Mouse (Mus musculus) CH12F3 (cell line): ENCODE measurements around the gene Cggbp1.

Experiments used
- in situ Hi-C: fragments of 300-500 bp; cut with MboI; formaldehyde crosslinking; loops from 2 replicates; pipeline ENCODE4 v1.14.3; 2020; ENCODE audit warnings: low sequenced_read_pairs

The Cggbp1 gene

DNA sequence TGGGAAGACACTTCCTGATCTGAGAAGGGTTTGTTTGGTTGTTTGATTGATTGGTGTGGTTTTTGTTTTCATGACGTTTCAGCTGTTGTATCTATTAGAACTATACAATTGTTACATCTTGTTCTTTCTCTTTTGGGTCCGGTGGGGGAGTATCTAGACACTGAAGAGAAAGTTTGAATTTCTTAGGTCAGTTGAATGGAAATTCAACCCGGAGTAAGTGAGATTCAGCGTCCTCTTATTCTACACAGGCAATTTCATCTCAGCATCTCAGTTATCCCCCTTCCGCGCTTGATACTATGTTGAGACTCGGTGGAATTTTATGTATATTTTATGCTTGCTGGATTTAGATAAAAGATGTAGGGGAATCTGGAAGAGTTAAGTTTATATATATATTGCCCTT is 21.0 kb downstream of the Cggbp1 start:
- in situ Hi-C loops = no loop called here

DNA sequence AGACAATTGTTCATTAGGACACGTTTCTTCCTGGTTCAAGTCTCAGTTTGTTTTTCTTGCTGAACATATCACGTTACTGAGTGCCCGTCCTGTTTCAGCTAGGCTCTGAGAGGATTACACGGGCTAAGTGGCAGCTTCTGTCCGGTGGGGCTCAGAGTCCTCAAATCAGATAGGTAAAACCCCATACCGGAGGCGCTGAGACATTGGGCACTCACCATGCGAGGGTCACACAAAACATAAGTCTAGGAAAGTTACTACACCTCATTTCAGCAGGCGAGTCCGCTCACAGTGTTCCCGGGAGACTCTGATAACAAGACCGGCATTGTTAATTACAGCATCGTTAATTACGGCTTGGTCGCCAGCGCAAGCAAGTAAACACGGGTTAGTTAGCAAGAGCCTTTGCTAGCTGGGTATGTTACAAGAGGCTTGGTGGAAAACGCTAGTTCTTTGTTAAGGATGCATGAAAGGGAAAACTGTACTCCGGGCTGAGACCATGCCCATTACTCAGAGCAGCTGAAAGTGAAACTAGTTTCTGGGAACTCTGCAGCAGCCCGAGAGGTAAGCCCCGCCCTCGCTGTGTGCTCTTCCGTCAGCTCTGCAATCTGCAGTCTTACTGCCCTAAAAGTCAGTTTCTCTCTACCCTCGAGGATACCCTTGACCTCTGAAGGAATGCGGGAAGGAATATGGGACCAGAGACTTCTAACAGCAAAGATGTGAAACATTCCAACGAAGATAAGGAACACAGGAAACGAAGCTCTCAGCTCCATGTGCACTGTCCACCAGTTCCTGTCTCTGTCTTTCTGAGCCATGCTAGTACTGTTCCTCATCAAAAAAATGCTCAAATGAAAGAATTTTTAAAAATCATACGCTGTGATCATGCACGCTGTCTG is 21.9 kb downstream of the Cggbp1 start:
- in situ Hi-C loops = no loop called here

DNA sequence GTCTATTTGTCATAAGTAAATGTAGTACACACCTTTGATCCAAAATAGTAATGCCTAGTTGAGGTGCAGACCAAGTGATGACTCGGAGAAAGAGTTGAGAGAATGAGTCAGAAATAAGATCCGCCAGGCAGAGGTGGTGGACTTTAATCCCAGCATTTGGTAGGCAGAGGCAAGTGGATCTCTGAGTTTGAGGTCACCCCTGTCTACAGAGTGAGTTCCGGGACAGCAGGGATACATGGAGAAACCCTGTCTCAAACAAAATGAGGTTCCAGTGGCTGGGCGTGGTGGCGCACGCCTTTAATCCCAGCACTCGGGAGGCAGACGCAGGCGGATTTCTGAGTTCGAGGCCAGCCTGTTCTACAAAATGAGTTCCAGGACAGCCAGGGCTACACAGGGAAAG is 23.6 kb downstream of the Cggbp1 start:
- in situ Hi-C loops = no loop called here

DNA sequence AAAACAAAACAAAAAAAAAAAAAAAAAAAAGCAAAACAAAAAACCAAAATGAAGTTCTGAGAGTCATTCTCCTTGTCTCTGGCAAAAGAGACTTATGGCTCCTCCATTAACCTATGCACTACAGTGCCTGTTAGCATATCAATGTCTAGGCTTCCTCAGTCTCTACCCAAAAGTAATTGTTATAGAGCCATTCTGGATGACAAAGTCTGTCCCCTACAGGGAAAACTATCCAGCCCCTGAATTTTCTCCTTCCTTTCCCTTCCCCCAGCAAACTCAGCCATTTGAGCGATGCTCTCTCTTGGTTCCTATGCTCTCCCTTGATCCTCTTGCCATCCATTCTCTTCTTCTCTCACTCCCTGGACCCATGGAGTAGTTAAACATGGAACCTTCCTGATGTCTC is 24.0 kb downstream of the Cggbp1 start:
- in situ Hi-C loops = no loop called here

DNA sequence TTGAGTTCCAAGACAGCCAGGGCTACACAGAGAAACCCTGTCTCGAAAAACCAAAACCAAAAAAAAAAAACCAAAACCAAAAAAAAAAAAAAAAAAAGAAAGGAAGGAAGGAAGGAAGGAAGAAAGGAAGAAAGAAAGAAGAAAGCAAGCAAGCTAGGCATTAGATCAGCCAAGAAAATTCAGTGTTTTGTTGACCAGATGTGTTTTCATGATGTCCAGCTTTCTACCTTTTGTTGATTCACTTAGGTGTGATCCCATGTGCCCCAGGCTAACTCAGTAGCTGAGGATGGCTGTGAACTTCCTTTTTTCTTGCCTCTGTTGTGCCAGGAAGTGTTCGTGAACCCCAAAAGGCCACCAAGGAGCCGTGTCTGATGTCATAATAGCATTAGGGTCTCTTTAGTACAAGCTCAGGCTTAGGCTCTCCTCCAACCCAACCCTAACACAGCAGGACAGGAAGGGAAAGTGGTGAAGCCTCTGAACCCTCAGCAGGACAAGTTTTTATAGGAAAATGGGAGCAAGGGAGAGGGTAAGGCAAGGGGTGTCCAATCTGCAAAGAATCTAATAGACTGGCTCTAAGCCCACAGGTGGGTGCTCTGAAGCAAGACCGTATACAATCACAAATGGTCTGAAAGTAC is 25.0 kb downstream of the Cggbp1 start:
- in situ Hi-C loops = no loop called here

DNA sequence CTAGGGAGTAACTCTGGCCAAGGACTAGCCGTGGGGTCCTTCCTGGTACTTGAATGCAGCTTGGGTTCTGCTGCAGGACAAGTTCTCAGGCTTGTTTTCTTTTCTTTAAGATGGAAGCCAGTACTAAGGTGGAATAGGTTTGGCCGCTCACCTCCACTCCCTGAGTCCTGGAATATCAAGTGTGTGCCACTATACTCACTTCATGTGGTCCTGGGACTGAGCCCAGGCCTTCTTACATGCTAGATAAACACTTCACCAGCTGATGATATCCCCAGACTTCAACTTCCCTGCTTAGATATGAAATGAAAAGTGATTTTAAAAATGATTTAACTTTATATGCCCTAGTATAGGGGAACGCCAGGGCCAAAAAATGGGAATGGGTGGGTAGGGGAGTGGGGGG is 25.5 kb downstream of the Cggbp1 start:
- in situ Hi-C loops = no loop called here

DNA sequence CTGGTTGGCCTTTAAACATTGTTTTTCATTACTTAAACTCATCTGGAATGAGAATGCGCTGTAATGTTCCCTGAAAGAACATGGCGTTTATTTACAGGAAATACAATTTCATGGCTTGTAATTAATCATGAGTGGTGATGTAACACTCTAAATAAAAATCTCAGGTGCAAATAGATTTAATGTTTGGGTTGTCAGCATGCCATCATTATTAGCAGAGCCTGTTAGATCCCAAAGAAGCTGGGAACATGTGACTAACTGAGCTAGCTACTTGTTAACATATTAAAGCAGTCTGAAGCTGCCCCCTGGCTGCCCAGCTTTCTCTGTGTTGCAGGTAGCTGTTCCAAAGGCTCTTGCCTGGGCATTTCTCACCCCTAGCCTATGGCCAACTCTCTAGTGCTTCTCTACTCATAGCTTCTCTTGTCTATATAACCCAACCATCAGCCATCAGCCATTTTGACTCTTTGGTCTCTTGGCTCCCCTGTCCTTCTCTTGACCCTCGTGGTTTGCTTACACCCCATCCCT is 26.9 kb downstream of the Cggbp1 start:
- in situ Hi-C loops = no loop called here

DNA sequence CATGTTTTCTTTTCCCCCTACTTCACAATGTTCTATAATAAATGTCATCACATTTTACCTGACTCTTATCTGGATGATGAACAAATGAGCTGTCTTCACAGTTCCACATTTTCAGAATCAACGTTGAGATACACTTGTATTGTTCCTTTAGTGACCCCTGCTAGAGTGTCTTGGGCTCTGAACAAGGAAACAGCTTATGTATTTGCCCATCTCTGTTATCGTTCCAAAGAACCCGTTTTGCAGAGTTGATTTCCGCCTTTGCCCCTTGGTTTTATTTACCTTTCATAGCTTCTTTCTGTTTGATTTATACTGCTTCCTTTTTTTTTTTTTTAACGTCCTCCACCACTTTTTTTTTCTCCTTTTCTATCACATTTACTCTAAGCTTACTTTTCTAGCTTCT is 27.9 kb downstream of the Cggbp1 start:
- in situ Hi-C loops = no loop called here

DNA sequence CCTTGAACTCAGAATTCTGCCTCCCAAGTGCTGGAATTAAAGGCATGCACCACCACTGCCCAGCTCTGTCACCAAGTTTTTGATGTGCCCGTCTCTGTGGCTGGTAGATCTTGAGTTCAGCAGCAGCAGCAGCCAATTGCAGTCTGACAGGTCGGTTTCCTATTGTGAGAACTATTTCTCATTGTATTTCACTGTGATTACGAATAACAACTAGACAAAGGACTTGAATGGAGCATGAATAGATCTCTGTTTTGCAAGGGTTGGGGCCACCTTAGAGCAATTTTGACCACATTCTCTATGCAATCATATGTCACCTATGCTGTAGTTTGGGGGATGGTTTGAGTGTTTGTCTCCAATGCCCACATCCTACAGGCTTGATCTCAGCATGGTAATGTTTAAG is 29.2 kb downstream of the Cggbp1 start:
- in situ Hi-C loops = no loop called here

DNA sequence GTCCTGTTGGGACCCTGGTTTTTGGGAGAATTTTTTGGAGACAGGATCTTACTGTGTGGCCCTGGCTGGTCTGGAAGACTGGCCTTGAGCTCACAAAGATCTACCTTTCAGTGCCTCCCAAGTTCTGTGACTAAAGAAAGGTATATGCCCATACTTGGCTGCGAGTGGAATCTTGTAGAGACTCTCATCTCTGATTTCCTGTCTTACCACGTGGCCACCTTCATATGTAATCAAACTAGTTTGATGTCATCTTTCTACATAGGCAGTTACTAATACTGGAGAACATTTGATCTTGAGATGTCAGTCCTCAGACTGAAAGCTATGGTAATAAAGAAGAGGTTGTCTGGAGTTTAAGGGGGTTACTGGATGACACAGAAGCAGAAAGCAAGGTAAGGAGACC is 29.6 kb downstream of the Cggbp1 start:
- in situ Hi-C loops = no loop called here

DNA sequence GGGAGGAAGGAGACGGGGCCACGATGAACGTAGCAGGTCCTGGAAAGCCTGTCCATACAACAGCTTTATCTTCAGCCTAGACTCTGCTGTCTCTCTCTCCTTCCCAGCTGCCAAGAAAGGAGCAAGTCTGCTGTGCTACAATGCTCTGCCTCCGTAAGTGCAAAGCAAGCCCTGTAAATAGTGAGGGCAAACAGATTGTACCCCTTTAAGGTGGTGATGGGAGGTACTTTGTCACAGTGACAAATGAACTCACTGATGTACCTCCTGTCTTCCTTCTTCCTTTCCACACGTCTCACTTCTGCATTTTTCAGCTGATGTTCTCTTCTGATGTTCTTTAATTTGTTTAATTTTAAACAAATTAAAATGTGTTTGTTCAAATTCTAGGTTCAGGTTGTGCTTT is 32.1 kb downstream of the Cggbp1 start:
- in situ Hi-C loops = no loop called here

DNA sequence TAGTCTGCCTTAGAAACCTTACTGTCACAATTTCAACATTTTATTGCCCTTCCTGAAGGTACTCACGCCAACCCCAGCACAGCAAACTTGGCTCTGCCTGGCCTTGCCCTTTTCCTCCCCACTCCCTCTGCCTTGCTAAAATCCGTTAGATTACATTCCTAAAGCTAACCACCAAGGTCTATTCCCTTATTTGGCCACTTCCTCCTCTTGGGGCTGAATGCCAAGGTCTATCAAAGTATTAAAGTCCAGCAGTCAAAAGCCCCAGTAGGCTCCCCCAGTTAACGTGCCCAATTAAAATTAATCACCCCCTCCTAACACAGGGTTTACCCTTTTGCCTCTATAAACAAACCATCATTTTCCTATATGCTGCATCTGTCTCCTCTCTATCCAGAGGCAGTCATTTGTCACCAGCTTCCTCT is 32.6 kb downstream of the Cggbp1 start:
- in situ Hi-C loops = no loop called here

DNA sequence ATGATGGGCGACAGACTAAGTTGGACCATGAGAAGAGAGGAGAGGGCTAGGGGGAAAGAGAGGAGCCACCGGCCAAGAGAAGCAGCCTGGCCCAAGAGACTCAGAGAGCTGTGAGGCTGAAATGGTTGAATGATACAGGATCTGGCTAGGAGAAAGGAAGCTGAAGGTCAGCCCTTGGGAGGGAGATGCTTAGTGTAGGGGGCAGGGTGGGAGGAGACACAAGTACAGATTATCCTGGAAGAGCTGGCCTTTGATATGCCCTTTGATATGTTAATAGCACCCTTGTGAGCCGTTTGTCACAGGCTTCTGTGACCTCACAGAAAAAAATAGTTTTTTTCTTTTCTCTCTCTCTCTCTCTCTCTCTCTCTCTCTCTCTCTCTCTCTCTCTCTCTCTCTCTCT is 33.3 kb downstream of the Cggbp1 start:
- in situ Hi-C loops = no loop called here

DNA sequence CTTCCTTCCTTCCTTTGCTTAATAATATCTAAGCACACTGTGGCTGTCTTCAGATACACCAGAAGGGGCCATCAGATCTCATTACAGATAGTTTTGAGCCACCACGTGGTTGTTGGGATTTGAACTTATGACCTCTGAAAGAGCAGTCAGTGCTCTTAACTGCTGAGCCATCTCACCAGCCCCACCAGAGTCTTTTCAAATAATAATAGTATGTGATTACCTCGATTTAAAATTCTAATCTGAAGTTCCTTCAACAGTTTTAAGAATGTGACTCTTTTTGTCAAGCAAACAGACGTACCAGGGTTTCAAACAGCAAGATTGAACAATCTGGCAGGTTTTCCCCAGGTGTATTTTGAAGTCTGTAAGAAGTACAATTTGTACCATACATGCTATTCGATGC is 33.8 kb downstream of the Cggbp1 start:
- in situ Hi-C loops = no loop called here

DNA sequence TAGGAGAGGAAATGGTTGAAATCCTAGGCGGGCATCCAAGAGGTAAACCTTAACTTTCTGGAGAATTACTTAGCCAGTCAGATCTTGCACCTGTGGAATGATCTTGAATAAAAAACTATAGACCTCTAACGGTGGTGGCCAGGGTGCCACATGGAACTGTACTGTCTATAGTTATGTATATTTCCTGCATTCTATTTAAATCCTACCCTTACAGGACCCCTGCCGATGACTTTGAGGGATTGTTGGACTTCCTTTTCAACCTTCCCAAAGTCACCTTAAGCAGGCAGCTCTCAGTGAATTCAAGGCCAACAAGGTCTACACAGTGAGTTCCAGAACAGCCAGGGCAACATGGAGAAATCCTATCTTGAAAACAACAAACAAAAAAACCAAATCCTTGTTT is 37.7 kb downstream of the Cggbp1 start:
- in situ Hi-C loops = no loop called here

DNA sequence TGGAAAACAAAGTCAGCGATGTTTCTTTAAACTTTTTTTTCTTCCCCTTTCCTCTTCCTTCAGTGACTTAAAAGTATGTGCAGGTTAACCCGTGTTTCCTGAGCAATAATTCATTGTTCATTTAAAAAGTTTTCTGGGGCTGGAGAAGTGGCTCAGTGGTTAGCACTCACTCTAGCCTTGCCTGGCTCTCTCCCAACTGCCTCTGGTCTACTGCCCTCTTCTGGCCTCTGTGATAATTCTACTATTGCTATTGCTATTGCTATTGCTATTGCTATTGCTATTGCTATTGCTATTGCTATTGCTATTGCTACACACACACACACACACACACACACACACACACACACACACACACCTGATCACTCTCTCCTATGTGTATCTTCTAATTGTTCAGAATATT is 47.3 kb downstream of the Cggbp1 start:
- in situ Hi-C loops = no loop called here

DNA sequence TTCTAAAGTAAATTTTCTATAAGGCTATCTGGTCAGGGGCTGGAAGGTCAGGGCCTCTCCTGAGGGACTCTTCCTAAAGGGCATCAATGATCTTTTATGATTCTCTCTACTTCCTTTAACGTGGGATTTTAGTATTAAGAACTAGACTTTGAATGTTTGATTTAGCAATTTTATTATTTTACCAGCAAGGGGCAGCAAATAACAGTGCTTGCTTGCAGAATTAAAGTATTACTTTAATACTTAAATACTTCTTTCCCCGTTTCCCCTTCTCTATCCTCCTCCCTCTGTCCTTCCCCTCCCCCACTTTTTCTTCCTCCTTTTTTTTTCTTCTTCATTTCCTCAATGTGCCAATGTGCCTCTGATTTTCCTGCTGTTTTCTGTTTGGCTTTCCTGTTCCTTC is 51.5 kb downstream of the Cggbp1 start:
- in situ Hi-C loops = loop anchor here (25.0 kb wide), 1 partner anchor 584 kb away; no protein-coding TSS in a partner anchor

DNA sequence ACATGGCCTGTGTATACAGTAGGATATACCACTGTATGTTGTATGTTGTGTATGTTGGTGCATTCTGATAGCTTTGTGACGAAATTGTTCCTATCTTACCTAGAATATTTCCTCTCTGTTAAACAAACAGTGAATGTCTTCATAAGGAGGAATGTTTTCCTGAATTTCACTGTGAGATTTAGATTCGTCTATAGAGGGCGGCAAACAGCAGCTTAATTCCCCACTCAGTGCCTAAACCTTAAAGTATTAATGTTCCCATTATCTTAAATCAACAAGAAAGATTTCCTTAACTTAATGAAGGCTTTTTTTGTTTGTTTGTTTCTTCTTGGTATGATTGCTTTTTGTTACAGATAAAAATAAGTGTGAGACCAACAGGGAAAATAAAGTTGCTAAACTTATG is 55.3 kb downstream of the Cggbp1 start:
- in situ Hi-C loops = loop anchor here (25.0 kb wide), 1 partner anchor 580 kb away; no protein-coding TSS in a partner anchor

DNA sequence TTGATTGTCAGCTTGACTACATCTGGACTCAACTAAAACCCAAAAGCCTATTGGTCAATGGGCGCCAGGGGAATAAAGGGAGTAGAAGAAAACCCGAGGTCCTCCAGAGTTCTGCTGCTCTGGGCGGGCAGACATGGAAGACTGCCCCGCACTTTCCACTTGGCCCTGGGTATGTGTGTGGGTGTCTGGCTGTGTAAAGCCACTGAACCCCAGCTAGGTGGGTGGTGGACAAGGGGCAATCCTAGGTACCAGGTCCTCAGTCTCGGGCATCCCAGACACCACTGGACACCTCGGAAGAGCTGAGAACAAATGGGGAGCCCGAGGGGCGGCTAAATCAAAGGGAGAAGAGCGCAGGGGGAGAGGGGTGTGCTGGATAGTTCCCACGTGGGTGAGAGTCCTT is 57.0 kb downstream of the Cggbp1 start:
- in situ Hi-C loops = loop anchor here (25.0 kb wide), 1 partner anchor 579 kb away; no protein-coding TSS in a partner anchor
